Mouse (Mus musculus) bone marrow, adult 2 months (tissue): ENCODE data around the gene Taok2. TPM values are rescaled to one million over a fixed set of nuclear protein-coding genes. Genes with fewer than 3 reads are reported as not detected.
A peak's percentile ranks its signal among the peaks of the same experiment; 100 is the strongest.

Experiments
- H3K27ac ChIP-seq: fragments of 200-500 bp; 2 replicates; pipeline ENCODE4 v1.5.1; 2012; ENCODE audit warnings: low read depth, mild to moderate bottlenecking, control low read depth, inconsistent platforms, low read length; ENCODE audit not compliant: control insufficient read depth, poor library complexity, insufficient read depth
- H3K4me1 ChIP-seq: fragments of 200-500 bp; 2 replicates; pipeline ENCODE4 v1.6.1; 2011; ENCODE audit warnings: low read length; ENCODE audit not compliant: control insufficient read depth, insufficient read depth
- H3K4me3 ChIP-seq: fragments of 200-500 bp; replicated peaks from 2 replicates; pipeline ENCODE3; 2011; ENCODE audit warnings: mild to moderate bottlenecking, low read depth, low read length, control low read depth; ENCODE audit not compliant: control insufficient read depth
- CTCF ChIP-seq: fragments of 200-500 bp; IDR thresholded peaks from 2 replicates; pipeline ENCODE4 v1.5.1; 2011; ENCODE audit warnings: low read length, control low read depth; ENCODE audit not compliant: control insufficient read depth, insufficient read depth
- POLR2A ChIP-seq: fragments of 200-500 bp; IDR thresholded peaks from 2 replicates; pipeline ENCODE4 v1.6.1; 2011; ENCODE audit warnings: low read depth, mild to moderate bottlenecking, control low read depth, low read length, borderline replicate concordance; ENCODE audit not compliant: control insufficient read depth
- WGBS: fragments of 180-500 bp; shearing (Covaris S2); methylation state at CpG from one replicate; pipeline ENCODE4 v1.1.7; 2018; 5-methylcytosine and 5-hydroxymethylcytosine counted together
- polyA plus RNA-seq: library from polyadenylated mRNA; stranded (reverse); fragments of >200 nt; gene quantifications from 2 replicates; pipeline ENCODE4 v1.2.4, GENCODE M21; 2011; ENCODE audit warnings: low replicate concordance; ENCODE audit not compliant: missing spikeins, insufficient read depth, insufficient read length

Gene Taok2
- polyA plus RNA-seq, 1 experiment, result 149 TPM

DNA sequence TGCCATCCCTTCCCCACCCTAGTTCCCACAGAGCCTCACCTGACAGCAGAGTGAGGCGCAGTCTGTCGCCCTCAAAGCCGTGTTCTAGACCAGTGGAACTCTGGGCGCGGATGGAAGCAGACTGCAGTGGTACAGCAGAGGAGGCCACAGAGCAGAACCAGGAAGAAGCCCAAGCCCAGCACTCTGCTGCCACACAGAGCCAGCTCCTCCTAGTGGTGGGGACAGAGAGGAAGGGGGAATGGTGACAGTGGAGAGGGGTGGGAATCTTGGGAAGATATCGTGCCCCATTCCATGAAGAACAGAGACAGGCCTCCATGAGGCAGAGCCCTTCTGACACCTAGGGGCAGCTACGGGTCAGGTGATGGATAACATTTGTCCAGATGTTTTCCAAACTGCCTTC is 4.3 kb upstream of the Taok2 start:
- TF ChIP-seq POLR2A (no peak), CTCF (peak; percentile 53; the same call in 1 of the 2 replicates)
- 60% methylated on average over 7 of the region's 7 CpGs for WGBS
- H3K27ac ChIP-seq, result no peak overlapping the region
- no peak overlapping the region for H3K4me3 ChIP-seq
- no peaks in the 10 kb centered on the region for H3K4me1 ChIP-seq

DNA sequence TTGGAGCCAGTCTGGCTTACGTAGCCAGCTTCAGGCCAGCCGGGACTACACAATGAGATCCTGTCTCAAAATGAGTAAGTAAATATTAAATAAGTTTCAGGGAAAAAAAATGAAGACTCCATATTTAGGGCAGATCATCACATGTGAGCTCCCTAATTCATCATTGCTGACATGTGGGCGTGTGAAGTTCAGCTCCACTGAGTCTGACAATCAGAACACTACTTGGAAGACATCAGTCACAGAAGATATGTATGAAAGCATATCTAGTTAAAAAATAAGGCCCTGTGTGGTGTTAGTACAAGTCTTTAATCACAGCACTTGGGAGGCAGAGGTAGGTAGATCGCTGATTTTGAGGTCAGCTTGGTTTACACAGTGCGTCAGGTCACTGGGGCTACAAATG is 2.8 kb upstream of the Taok2 start:
- no peak for TF ChIP-seq CTCF
- no peak for TF ChIP-seq POLR2A
- H3K27ac ChIP-seq, result no peak overlapping the region
- no peaks in the 10 kb centered on the region; the same call in 1 of the 2 replicates for H3K4me1 ChIP-seq
- H3K4me3 ChIP-seq, result no peak overlapping the region
- 90% methylated on average over 5 of the region's 5 CpGs for WGBS

DNA sequence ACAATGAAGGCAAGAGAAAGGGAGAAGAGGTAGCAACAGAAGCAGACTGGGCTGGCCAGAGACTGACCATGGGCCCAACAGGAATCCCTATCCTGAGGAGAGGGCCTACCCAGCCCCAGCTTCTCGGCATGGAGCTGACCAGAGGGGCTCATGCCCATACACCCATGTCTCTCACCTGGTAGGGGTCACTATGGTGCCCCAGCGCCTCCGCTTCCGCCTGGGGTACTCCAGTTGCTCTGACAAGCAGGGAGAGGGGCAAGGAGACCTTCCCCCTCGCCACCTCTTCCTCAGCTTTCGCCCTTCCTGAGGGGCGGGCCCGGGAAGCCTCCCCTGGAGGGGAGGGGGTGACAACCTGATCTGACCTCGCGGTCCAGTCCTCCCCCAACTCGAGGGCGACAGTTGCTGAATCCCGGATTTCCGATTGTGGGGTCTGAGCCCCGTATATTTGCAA is 747 bp downstream of the Taok2 start:
- WGBS, result 2% methylated on average over 15 of the region's 15 CpGs
- Histone ChIP-seq H3K27ac (peak overlapping the region; percentile 4; the same call in 1 of the 2 replicates), H3K4me1 (peaks cover 3% of the 10 kb centered on the region; the same call in 1 of the 2 replicates), H3K4me3 (peak overlapping the region; percentile 91)
- TF ChIP-seq CTCF (no peak), POLR2A (no peak)

DNA sequence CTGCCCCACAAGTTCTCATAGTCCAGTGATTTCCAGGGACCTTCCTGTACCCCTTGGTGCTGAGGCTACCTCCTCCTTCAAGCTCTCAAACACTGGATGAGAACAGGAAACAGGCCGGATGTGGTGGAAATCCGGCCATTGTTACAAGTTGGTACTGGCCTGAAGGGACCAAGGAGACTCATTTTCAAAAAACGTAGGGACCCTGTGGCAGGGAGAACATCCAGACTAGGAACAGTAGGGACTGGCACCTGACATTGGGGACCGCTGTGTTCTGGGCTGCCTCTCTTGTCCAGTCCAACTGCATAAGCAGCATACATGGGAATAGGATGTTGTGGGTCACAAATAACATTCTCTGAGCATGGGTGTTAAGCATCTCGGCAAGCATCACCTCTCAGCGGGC is 3.5 kb downstream of the Taok2 start:
- 18% methylated on average over 6 of the region's 6 CpGs for WGBS
- no peak overlapping the region; the same call in 1 of the 2 replicates for H3K27ac ChIP-seq
- TF ChIP-seq CTCF, result no peak
- TF ChIP-seq POLR2A, result no peak
- no peak overlapping the region for H3K4me3 ChIP-seq
- H3K4me1 ChIP-seq, result peaks cover 3% of the 10 kb centered on the region; the same call in 1 of the 2 replicates

DNA sequence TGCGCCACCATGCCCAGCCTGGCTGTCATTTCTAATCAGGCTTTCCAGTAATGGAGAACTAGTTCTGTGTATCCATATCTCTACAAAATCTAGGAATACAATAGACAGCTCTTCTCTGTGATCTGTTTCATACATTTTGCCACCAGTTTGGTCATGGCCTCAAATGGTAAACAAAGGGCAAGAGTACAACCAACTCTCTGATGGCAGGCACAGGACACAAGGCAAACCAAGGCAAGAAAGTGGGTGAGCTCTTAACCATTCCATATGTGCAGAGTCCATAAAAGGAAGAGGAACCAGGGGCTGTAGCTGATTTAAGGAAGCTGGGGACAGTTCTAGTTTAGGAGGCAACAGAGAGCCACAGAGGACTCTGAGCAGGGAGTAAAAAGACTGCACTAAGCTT is 7.3 kb downstream of the Taok2 start:
- H3K27ac ChIP-seq, result no peak overlapping the region
- WGBS, result 100% methylated on average over 1 of the region's 1 CpGs
- TF ChIP-seq POLR2A, result no peak
- TF ChIP-seq CTCF, result no peak
- no peak overlapping the region for H3K4me3 ChIP-seq
- H3K4me1 ChIP-seq, result peaks cover 3% of the 10 kb centered on the region; the same call in 1 of the 2 replicates

DNA sequence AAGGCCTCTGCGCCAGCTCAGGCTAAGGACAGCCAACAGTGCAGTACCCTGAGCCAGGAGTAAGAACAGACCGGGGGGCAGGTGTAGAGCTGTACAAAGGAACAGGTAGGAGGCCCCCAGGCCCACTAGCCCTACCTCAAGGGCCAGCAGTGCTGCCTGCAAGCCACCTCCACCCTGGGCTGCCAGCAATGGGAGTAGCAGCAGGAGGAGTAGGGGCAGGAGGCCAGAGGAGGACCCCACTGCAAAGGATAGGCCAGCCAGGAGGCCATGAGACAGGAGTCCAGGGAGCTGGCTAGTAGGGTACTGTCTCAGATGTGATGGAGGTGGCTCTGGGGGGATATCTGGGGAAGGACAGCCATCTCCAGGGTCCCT is 14.0 kb downstream of the Taok2 start:
- 83% methylated on average over 2 of the region's 2 CpGs for WGBS
- TF ChIP-seq POLR2A (no peak), CTCF (no peak)
- Histone ChIP-seq H3K4me1 (no peaks in the 10 kb centered on the region), H3K27ac (no peak overlapping the region), H3K4me3 (no peak overlapping the region)

DNA sequence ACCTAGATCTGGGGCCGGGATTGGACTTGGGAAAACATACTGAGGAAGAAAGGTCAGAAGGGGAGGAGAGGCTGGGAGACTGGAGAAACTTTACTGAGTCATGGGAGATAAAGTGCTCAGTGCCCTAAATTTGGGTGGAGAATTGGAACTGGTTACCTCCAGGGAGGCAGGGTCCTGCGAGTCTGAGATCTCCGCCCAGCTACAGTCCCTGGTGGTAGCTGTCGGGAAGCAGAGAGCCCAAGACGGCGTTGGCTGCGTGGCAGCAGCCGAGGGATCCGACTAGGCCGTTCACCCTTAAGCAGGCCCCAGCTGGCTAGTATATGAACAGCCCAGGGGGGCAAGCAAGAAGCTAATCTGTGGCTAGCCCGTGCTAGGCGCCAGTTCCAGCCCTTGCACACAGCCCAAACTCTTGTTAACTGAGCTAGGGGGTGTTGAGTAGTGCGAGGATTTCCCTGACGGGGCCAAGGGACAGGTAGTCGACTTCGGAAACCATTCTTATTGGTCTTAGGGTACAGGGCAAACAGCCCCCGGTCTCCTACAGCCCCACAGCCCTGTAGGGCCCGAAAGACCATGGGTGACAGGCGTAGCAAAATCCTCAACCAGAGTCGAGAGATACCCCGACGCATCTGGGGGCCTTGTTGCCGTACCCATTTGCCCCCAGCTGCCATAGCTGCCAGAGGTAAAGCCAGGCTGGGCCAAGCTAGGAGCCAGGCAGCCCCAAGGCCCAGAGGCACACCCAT is 14.6 kb downstream of the Taok2 start:
- TF ChIP-seq CTCF (no peak), POLR2A (no peak)
- Histone ChIP-seq H3K27ac (no peak overlapping the region), H3K4me3 (no peak overlapping the region), H3K4me1 (no peaks in the 10 kb centered on the region)
- WGBS, result 92% methylated on average over 23 of the region's 23 CpGs

DNA sequence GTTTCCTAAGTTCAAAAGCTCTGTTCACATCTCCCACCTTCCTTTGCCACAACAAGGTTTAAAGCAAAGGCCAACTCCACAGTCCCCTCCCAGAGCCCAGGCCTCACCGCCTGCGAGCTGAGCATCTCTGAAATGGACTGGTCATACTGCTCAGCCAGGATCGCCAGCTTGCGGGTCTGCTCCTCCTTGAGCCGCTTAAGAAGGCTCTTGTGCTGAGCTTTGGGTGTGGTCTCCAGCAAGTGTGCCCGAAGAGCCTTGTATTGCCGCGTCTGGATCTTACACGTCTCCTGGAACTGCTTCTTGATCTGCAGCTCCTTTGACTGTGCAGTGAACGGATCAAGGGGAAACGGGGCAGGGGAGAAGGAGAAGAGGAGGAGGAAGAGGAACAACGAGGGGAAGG is 16.5 kb downstream of the Taok2 start:
- TF ChIP-seq CTCF, result no peak
- no peak for TF ChIP-seq POLR2A
- Histone ChIP-seq H3K4me3 (no peak overlapping the region), H3K4me1 (no peaks in the 10 kb centered on the region), H3K27ac (no peak overlapping the region)
- 77% methylated on average over 12 of the region's 12 CpGs for WGBS
